Mouse (Mus musculus): Measurements from ENCODE around the gene Gm12886. TPM values are rescaled to one million over a fixed set of nuclear protein-coding genes. Genes with fewer than 3 reads are reported as not detected.

Gm12886 gene
- polyA plus RNA-seq (2012; rRNA removed) = not detected in 2 replicates

- H3K4me1 ChIP-seq (ENCODE audit: control insufficient read depth, insufficient read depth, low read length) = no peaks in the 10 kb centered on the region
- WGBS = 58% methylated on average over 3 of the region's 3 CpGs
- H3K36me3 ChIP-seq (ENCODE audit: control insufficient read depth, insufficient read depth, low read length) = no peaks in the 10 kb centered on the region
- H3K27me3 ChIP-seq (replicated peaks; ENCODE audit: control insufficient read depth, insufficient read depth, low read length) = no peaks in the 10 kb centered on the region
- no peak for DNase-seq
- no peak within 1 kb of the TSS for H3K27ac ChIP-seq (ENCODE audit: insufficient read depth, low read depth, low read length)
- H3K4me3 ChIP-seq (ENCODE audit: insufficient read depth, low read depth, low read length) = no peak within 1 kb of the TSS
- no peak for TF ChIP-seq CTCF (conservative IDR thresholded peaks at IDR 0.05; ENCODE audit: insufficient read depth, insufficient read length, low read depth, low read length)
- TF ChIP-seq POLR2A (IDR thresholded peaks at IDR 0.05; ENCODE audit: low read depth, low read length) = no peak
These were observed at the start of gene Gm12886 for GRCm38 (mm10) chr4:121422999-121423398. Gene Gm12886, minus strand, starts transcription at chr4:121423099.

Other genes starting within 250 kb of the Gm12886 start
- 2.3 and 2.7 TPM in 2 replicates for gene Rlf, start 208.0 kb downstream of the Gm12886 start, polyA plus RNA-seq (2012; rRNA removed)
- not detected in 2 replicates for gene Gm12888, start 98.2 kb downstream of the Gm12886 start, polyA plus RNA-seq (2012; rRNA removed)
- not detected in 2 replicates for gene Gm12887, start 199.0 kb upstream of the Gm12886 start, polyA plus RNA-seq (2012; rRNA removed)

Data from kidney, adult 2 months (tissue).